Mouse (Mus musculus): ENCODE measurements around the gene Pou3f3.

DNA sequence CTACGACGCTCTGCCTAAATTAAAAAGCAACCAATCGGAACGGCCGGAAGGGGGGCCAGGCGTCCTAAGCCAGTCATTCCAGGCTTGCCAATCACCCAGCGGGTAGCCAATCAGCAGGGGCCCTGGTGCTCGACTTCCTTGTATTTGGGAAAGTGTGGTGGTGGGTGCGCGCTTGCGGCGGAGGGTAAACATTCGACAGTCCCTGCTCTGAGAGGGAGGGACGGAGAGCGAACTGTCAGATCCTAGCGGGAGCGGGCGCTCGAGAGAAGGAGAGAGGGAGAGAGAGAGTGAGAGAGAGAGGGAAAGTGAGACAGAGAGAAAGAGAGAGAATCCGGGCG lies at the start of gene Pou3f3:
- TF ChIP-seq GATA1 (IDR thresholded peaks at IDR 0.05; ENCODE audit: low read length) (no peak), TAL1 (IDR thresholded peaks at IDR 0.05; ENCODE audit: low read length) (no peak)
